Mouse (Mus musculus) liver, embryonic 11.5 days (tissue): ENCODE results near the gene Irf7. TPM values are rescaled to one million over a fixed set of nuclear protein-coding genes. Genes with fewer than 3 reads are reported as not detected.

Experiments
- ATAC-seq: fragments of 200-750 bp; cut with Nextera tagmentation; replicated peaks from 2 replicates; pipeline ENCODE4 v1.8.0; 2017; ENCODE audit warnings: moderate number of reproducible peaks, mild to moderate bottlenecking, moderate TSS enrichment, moderate library complexity; ENCODE audit not compliant: low FRiP score
- DNase-seq: peaks from one replicate; pipeline ENCODE4 v3.0.0-alpha.2; 2017; ENCODE audit warnings: low spot score
- H3K27ac ChIP-seq: fragments of 300-500 bp; sonication (generic); 2 replicates; pipeline ENCODE4 v1.5.1; 2014; ENCODE audit warnings: mild to moderate bottlenecking, low read depth, low read length, control low read depth
- H3K27me3 ChIP-seq: fragments of 300-500 bp; sonication (generic); replicated peaks from 2 replicates; pipeline ENCODE4 v1.6.1; 2014; ENCODE audit warnings: low read length, mixed read lengths; ENCODE audit not compliant: control insufficient read depth, insufficient read depth
- H3K36me3 ChIP-seq: fragments of 300-500 bp; sonication (generic); 2 replicates; pipeline ENCODE4 v1.6.1; 2014; ENCODE audit warnings: mild to moderate bottlenecking, low read length, moderate library complexity, mixed read lengths; ENCODE audit not compliant: control insufficient read depth, insufficient read depth
- H3K4me1 ChIP-seq: fragments of 300-500 bp; sonication (generic); replicated peaks from 2 replicates; pipeline ENCODE4 v1.6.1; 2014; ENCODE audit warnings: low read length, mixed read lengths; ENCODE audit not compliant: control insufficient read depth, insufficient read depth
- H3K4me2 ChIP-seq: fragments of 300-500 bp; sonication (generic); 2 replicates; pipeline ENCODE4 v1.6.1; 2014; ENCODE audit warnings: mild to moderate bottlenecking, control low read depth, moderate library complexity
- H3K4me3 ChIP-seq: fragments of 300-500 bp; sonication (generic); 2 replicates; pipeline ENCODE4 v1.5.1; 2014; ENCODE audit warnings: low read depth, low read length, control low read depth
- H3K9ac ChIP-seq: fragments of 300-500 bp; sonication (generic); 2 replicates; pipeline ENCODE4 v1.6.1; 2014; ENCODE audit warnings: low read depth, low read length, control low read depth
- H3K9me3 ChIP-seq: fragments of 300-500 bp; sonication (generic); 2 replicates; pipeline ENCODE4 v1.6.1; 2016; ENCODE audit warnings: low read length, inconsistent platforms, mixed read lengths; ENCODE audit not compliant: control insufficient read depth
- WGBS: fragments of 180-500 bp; shearing (Covaris S2); extraction: QIAGEN DNeasy Blood & Tissue Kit; methylation state at CpG from one replicate; pipeline ENCODE4 v1.1.7; 2014; 5-methylcytosine and 5-hydroxymethylcytosine counted together
- microRNA counts: library from miRNA; unstranded; fragments of <30 nt; microRNA quantifications from one replicate; lab custom pipeline; 2015
- microRNA-seq: library from miRNA; unstranded; fragments of <30 nt; microRNA quantifications from one replicate; pipeline ENCODE4, GENCODE M21; 2017; ENCODE audit warnings: borderline number of aligned reads
- polyA plus RNA-seq: library from polyadenylated mRNA; unstranded; fragments of >200 nt; fragmentation: Nextera tagmentation; extraction: Ambion mirVana; gene quantifications from 2 replicates; pipeline ENCODE4 v1.2.1, GENCODE M21; 2014

Gene Irf7
- polyA plus RNA-seq, 1 experiment from 2014 or later, result 4.0 TPM

DNA sequence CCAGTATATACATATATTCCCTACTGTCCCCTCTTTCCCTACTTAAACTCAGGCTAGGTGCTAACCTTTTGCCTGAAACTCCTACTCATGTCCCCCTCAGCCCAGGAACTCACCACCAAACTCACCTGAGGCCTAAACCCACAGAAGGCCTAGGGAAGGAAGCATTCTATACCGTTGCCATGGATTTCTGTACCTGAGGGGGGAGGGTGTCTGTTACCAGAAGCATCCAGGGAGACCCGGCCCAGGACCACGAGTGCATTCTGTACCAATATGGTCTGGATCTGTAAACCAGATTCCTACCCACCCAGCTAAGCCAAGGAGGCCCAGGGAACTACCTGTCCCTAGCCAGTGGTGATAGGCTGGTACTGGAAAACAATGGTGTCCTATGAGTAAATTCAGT, 52.0 kb downstream of the Irf7 start:
- Histone ChIP-seq H3K36me3 (peaks cover 5% of the 10 kb centered on the region; the same call in 1 of the 2 replicates), H3K4me2 (peak overlapping the region; percentile 25), H3K4me3 (no peak overlapping the region), H3K4me1 (peaks cover 47% of the 10 kb centered on the region), H3K27me3 (peaks cover 8% of the 10 kb centered on the region; the same call in 1 of the 2 replicates), H3K9me3 (no peaks in the 10 kb centered on the region), H3K27ac (peak overlapping the region; percentile 93; the same call in 1 of the 2 replicates), H3K9ac (no peak overlapping the region)
- WGBS, result 73% methylated on average over 3 of the region's 3 CpGs
- ATAC-seq (no peak), DNase-seq (no peak)

DNA sequence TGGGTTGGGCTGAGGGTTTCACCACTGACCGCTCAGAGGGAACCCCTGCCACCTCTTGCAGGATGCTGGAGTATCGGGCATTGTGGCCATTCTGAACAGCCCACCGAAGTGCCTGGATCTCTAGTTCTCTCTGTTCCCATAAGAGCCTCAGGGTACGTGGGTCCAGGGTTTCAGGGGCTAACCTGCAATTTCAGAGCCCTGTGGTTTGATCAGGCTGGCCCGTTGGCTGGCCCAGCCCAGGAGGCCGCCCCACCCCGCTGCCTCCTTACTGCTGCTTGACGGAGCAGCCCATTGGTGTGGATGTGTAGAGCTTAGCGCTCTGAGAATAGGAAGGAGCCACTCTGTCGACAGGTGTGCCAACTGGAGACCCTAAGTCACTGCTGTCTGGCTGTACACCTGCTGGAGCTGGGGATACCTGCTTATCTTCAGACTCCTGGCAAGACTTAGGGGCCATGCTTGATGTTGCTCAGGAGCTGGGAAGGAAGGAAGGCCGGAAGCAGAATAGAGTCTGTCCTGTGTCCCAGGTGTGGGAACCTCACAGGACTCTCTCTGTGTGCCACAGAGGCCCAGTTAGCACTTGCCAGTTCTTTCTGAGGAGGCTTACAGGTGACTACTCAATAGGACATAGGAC, 52.6 kb downstream of the Irf7 start, which contains the start of gene Lmntd2:
Gene Lmntd2 (minus strand): TSS at position 476 of the 631 bp plus-strand sequence.
- 88% methylated on average over 11 of the region's 11 CpGs for WGBS
- H3K4me1 ChIP-seq, result peaks cover 50% of the 10 kb centered on the region
- H3K36me3 ChIP-seq, result 0 out of 2 replicates have a peak, but pooled peaks cover 5% of the 10 kb centered on the region
- ATAC-seq (no peak), DNase-seq (no peak)
- H3K4me2 ChIP-seq, result peak within 1 kb of the TSS; percentile 78
- peak within 1 kb of the TSS; percentile 93 for H3K27ac ChIP-seq
- peaks cover 8% of the 10 kb centered on the region; the same call in 1 of the 2 replicates for H3K27me3 ChIP-seq
- H3K9ac ChIP-seq, result peak within 1 kb of the TSS; percentile 77
- H3K4me3 ChIP-seq, result peak within 1 kb of the TSS; percentile 64
- no peaks in the 10 kb centered on the region for H3K9me3 ChIP-seq

- peaks cover 48% of the 10 kb centered on the region for H3K4me1 ChIP-seq
- WGBS, result 88% methylated on average over 3 of the region's 3 CpGs
Measured at GRCm38 (mm10) chr7:141213133-141213532, 53.1 kb downstream of the Irf7 start.

More at GRCm38 (mm10) chr7:141213133-141213532, 53.1 kb downstream of the Irf7 start:
- Histone ChIP-seq H3K9ac (no peak overlapping the region), H3K36me3 (0 out of 2 replicates have a peak, but pooled peaks cover 4% of the 10 kb centered on the region), H3K9me3 (no peaks in the 10 kb centered on the region), H3K4me3 (no peak overlapping the region), H3K4me2 (no peak overlapping the region), H3K27me3 (peaks cover 8% of the 10 kb centered on the region; the same call in 1 of the 2 replicates), H3K27ac (no peak overlapping the region)
- DNase-seq (no peak), ATAC-seq (no peak)

MicroRNAs encoded within 50 kb of the gene (microRNA counts, 519-probe panel; counts per million panel counts)
- 6,029 counts per million, percentile 67 among the panel's probes with 10 or more counts for microRNA mmu-miR-210 (lab: Ali Mortazavi, UCI)

Small RNA genes within 50 kb of the gene (microRNA-seq; reads per million reads assigned to microRNA genes)
- 1,423 reads per million, percentile 77 among the genes with 10 or more reads in this experiment for gene Mir210

Other genes starting within 250 kb of the Irf7 start
- gene Ifitm6, start 248.6 kb downstream of the Irf7 start, polyA plus RNA-seq, result 0.90 and 0.97 TPM in 2 replicates
- not detected in 2 replicates for gene Gm17387, start 237.3 kb downstream of the Irf7 start, polyA plus RNA-seq
- gene B4galnt4, start 205.4 kb downstream of the Irf7 start, polyA plus RNA-seq, result 3.4 and 4.7 TPM in 2 replicates
- 1.9 and 2.7 TPM in 2 replicates for gene Pkp3, start 188.3 kb downstream of the Irf7 start, polyA plus RNA-seq
- 21.4 and 23.5 TPM in 2 replicates for gene Sigirr, start 165.9 kb downstream of the Irf7 start, polyA plus RNA-seq
- 0.09 and 0.41 TPM in 2 replicates for gene Ano9, start 148.7 kb downstream of the Irf7 start, polyA plus RNA-seq
- gene Ptdss2, start 144.1 kb downstream of the Irf7 start, polyA plus RNA-seq, result 134 and 147 TPM in 2 replicates
- 91.2 and 93.7 TPM in 2 replicates for gene Rnh1, start 93.6 kb downstream of the Irf7 start, polyA plus RNA-seq
- 112 and 118 TPM in 2 replicates for gene Hras, start 72.5 kb downstream of the Irf7 start, polyA plus RNA-seq
- 20.8 and 20.9 TPM in 2 replicates for gene Lrrc56, start 72.3 kb downstream of the Irf7 start, polyA plus RNA-seq
- gene Lmntd2, start 52.4 kb downstream of the Irf7 start, polyA plus RNA-seq, result 1.8 and 2.6 TPM in 2 replicates
- 35.1 TPM in 2 replicates for gene Rassf7, start 50.6 kb downstream of the Irf7 start, polyA plus RNA-seq
- 70.9 and 81.0 TPM in 2 replicates for gene Phrf1, start 37.7 kb downstream of the Irf7 start, polyA plus RNA-seq
- 0.44 and 0.53 TPM in 2 replicates for gene Cdhr5, start 10.3 kb upstream of the Irf7 start, polyA plus RNA-seq
- 1.2 and 1.6 TPM in 2 replicates for gene Sct, start 12.7 kb upstream of the Irf7 start, polyA plus RNA-seq
- 0.16 and 0.17 TPM in 2 replicates for gene Drd4, start 25.5 kb upstream of the Irf7 start, polyA plus RNA-seq
- 48.6 and 54.0 TPM in 2 replicates for gene Deaf1, start 61.2 kb upstream of the Irf7 start, polyA plus RNA-seq
- gene Tmem80, start 61.3 kb upstream of the Irf7 start, polyA plus RNA-seq, result 22.2 and 27.4 TPM in 2 replicates
- 5.4 and 7.7 TPM in 2 replicates for gene Eps8l2, start 72.4 kb upstream of the Irf7 start, polyA plus RNA-seq
- gene Taldo1, start 125.7 kb upstream of the Irf7 start, polyA plus RNA-seq, result 442 and 472 TPM in 2 replicates
- 35.0 and 41.6 TPM in 2 replicates for gene Gatd1, start 147.7 kb upstream of the Irf7 start, polyA plus RNA-seq
- gene Cend1, start 163.0 kb upstream of the Irf7 start, polyA plus RNA-seq, result 0.16 and 0.27 TPM in 2 replicates
- 36.9 and 39.4 TPM in 2 replicates for gene Slc25a22, start 171.4 kb upstream of the Irf7 start, polyA plus RNA-seq
- gene Pidd1, start 177.5 kb upstream of the Irf7 start, polyA plus RNA-seq, result 22.5 and 22.7 TPM in 2 replicates
- 1,652 and 1,836 TPM in 2 replicates for gene Rplp2, start 180.9 kb upstream of the Irf7 start, polyA plus RNA-seq
- 23.4 and 23.7 TPM in 2 replicates for gene Pnpla2, start 188.7 kb upstream of the Irf7 start, polyA plus RNA-seq
- gene Cracr2b, start 194.6 kb upstream of the Irf7 start, polyA plus RNA-seq, result 4.3 and 7.2 TPM in 2 replicates
- 20.6 and 22.3 TPM in 2 replicates for gene Cd151, start 200.9 kb upstream of the Irf7 start, polyA plus RNA-seq
- gene Polr2l, start 208.7 kb upstream of the Irf7 start, polyA plus RNA-seq, result 95.3 and 104 TPM in 2 replicates
- gene Tspan4, start 208.8 kb upstream of the Irf7 start, polyA plus RNA-seq, result 77.9 and 78.2 TPM in 2 replicates